Mouse (Mus musculus): ENCODE measurements at regions not wholly inside any gene's neighbourhood (a gene's known extent, or its start where the extent isn't known, plus 50 kb on each side); places are given as distances from the start of the nearest gene placed in this dataset.

DNA sequence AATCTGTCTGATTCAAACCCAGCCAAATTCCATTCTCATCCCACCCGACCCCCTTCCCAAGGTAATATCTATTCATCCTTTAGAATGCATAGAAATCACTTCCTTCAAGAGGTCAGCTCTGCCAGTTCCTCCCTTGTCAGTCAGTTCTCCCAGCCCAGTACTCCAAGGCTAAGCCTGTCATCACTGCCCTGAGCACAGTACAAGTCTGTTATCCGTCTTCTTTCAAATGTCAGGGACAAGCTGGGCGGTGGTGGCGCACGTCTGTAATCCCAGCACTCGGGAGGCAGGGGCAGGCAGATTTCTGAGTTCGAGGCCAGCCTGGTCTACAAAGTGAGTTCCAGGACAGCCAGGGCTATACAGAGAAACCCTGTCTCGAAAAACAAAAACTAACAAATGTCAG is 75.9 kb upstream of the Tbx3 start:
- Histone ChIP-seq H3ac (ENCODE audit: control insufficient read depth, insufficient read length) (no peak overlapping the region), H3K4me2 (ENCODE audit: low read depth) (no peak overlapping the region), H3K36me3 (ENCODE audit: control insufficient read depth, insufficient read depth) (no peaks in the 10 kb centered on the region), H3K79me2 (ENCODE audit: control insufficient read depth, insufficient read depth) (no peaks in the 10 kb centered on the region), H3K4me3 (no peak overlapping the region), H3K27me3 (ENCODE audit: control insufficient read depth, insufficient read depth, insufficient read length) (no peaks in the 10 kb centered on the region)
- TF ChIP-seq REST (IDR thresholded peaks at IDR 0.05; ENCODE audit: insufficient read depth, insufficient read length): no peak
- TF ChIP-seq SRF (IDR thresholded peaks at IDR 0.05; ENCODE audit: control insufficient read depth, insufficient read length, low read depth): no peak
- TF ChIP-seq TCF3 (IDR thresholded peaks at IDR 0.05; ENCODE audit: insufficient read length, low read depth): no peak
- TF ChIP-seq MAX (IDR thresholded peaks at IDR 0.05; ENCODE audit: low read depth): no peak
- no peak for TF ChIP-seq MYOD1 (IDR thresholded peaks at IDR 0.05; ENCODE audit: control insufficient read depth in 1 of 3, insufficient read length in 2 of 3, low read depth in 2 of 3)
- TF ChIP-seq POLR2AphosphoS2 (IDR thresholded peaks at IDR 0.05; ENCODE audit: insufficient read length, low read depth): no peak
- TF ChIP-seq E2F4 (IDR thresholded peaks at IDR 0.05; ENCODE audit: insufficient read depth): no peak
- no peak for TF ChIP-seq CEBPB (IDR thresholded peaks at IDR 0.05; ENCODE audit: insufficient read depth, poor library complexity, severe bottlenecking)
- TF ChIP-seq USF1 (IDR thresholded peaks at IDR 0.05; ENCODE audit: low read depth): no peak
- no peak for TF ChIP-seq POLR2A (IDR thresholded peaks at IDR 0.05; ENCODE audit: insufficient read length, low read depth)

DNA sequence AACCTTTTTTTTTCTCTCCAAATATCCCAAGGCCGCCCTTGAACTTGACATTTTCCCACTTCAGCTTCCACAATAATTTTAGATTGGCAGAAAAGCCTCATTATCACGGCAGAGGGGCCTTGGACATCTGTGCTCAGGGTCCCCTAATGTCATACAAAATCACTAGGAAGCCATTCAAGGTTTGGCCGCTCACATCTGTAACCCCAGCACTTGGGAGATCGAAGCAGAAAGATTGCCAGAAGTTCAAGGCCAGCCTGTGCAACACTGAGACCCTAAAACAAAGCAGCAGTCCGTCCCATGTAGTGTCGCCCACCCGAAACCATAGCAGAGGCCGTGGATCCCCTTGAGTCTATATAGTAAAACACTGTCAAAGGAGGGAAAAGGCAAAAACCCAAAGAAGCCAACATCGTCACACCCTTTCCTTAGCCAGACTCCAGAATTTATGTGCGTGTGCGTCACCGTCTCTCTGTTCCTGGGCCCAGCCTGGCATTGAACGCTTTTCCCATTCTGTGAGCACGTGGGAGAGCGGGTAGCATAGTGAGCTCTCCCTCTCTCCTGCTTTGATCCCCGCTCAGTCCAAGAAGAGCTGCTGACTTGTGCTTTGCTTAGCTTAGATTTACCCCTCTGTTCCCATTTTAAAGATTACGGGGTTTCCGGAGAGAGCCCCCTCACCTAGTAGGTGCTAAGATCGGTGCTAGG is 74.0 kb upstream of the Tbx3 start:
- Histone ChIP-seq H3K27me3 (ENCODE audit: control insufficient read depth, insufficient read depth, insufficient read length) (no peaks in the 10 kb centered on the region), H3K4me2 (ENCODE audit: low read depth) (no peak overlapping the region), H3ac (ENCODE audit: control insufficient read depth, insufficient read length) (no peak overlapping the region), H3K36me3 (ENCODE audit: control insufficient read depth, insufficient read depth) (no peaks in the 10 kb centered on the region), H3K4me3 (no peak overlapping the region), H3K79me2 (ENCODE audit: control insufficient read depth, insufficient read depth) (no peaks in the 10 kb centered on the region)
- TF ChIP-seq E2F4 (IDR thresholded peaks at IDR 0.05; ENCODE audit: insufficient read depth) (no peak), CEBPB (IDR thresholded peaks at IDR 0.05; ENCODE audit: insufficient read depth, poor library complexity, severe bottlenecking) (no peak), MAX (IDR thresholded peaks at IDR 0.05; ENCODE audit: low read depth) (no peak), MYOD1 (IDR thresholded peaks at IDR 0.05; ENCODE audit: control insufficient read depth in 1 of 3, insufficient read length in 2 of 3, low read depth in 2 of 3) (no peak), POLR2A (IDR thresholded peaks at IDR 0.05; ENCODE audit: insufficient read length, low read depth) (no peak)

DNA sequence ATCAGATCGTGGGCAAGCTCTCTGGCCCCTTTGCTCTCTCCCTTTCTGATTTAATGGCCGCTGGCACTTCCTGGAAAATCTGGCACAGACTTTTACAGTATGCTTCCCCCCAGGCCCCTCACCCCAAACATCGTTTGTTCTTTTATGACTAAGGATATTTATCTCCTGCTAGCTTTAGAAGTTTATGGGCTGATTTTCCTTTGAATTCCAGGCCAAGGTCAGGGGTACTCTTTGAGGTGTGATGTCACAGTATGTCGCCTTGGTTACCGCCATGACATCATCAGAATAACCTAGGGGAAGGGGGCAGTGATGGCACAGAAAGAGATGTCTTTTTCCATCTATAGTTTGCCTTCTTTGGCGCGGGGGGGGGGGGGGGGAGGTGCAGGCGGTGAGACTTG is 73.5 kb upstream of the Tbx3 start:
- Histone ChIP-seq H3K4me3 (no peak overlapping the region), H3K27me3 (ENCODE audit: control insufficient read depth, insufficient read depth, insufficient read length) (no peaks in the 10 kb centered on the region)

DNA sequence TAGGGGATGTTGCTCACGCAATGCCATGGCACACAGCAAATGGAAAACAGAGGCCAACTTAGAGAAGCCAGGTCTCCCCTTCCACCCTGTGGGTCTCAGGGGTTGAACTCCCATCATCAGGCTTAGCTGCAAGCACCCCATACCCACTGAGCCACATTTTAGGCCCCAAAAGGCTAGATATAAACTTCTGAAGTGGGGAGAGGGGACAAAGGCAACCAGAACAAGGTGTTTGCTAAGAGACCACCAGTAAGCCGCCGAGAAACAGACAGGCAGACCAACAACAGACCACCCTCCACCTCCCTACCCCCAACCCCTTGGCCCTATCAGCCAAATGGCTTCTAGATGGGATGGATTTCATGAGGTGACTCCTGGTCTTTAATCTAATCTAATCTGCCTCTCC is 72.9 kb upstream of the Tbx3 start:
- no peaks in the 10 kb centered on the region for H3K36me3 ChIP-seq (ENCODE audit: control insufficient read depth, insufficient read depth)
- no peak overlapping the region for H3ac ChIP-seq (ENCODE audit: control insufficient read depth, insufficient read length)
- H3K79me2 ChIP-seq (ENCODE audit: control insufficient read depth, insufficient read depth): no peaks in the 10 kb centered on the region
- no peaks in the 10 kb centered on the region for H3K27me3 ChIP-seq (ENCODE audit: control insufficient read depth, insufficient read depth, insufficient read length)
- no peak for TF ChIP-seq POLR2AphosphoS2 (IDR thresholded peaks at IDR 0.05; ENCODE audit: insufficient read length, low read depth)
- no peak for TF ChIP-seq REST (IDR thresholded peaks at IDR 0.05; ENCODE audit: insufficient read depth, insufficient read length)
- TF ChIP-seq POLR2A (IDR thresholded peaks at IDR 0.05; ENCODE audit: insufficient read length, low read depth): no peak
- TF ChIP-seq SRF (IDR thresholded peaks at IDR 0.05; ENCODE audit: control insufficient read depth, insufficient read length, low read depth): no peak
- no peak for TF ChIP-seq MAX (IDR thresholded peaks at IDR 0.05; ENCODE audit: low read depth)
- no peak for TF ChIP-seq TCF12 (IDR thresholded peaks at IDR 0.05; ENCODE audit: insufficient read depth, poor library complexity, severe bottlenecking)
- no peak for TF ChIP-seq CEBPB (IDR thresholded peaks at IDR 0.05; ENCODE audit: insufficient read depth, poor library complexity, severe bottlenecking)
- TF ChIP-seq USF1 (IDR thresholded peaks at IDR 0.05; ENCODE audit: low read depth): no peak
- TF ChIP-seq MYOG (IDR thresholded peaks at IDR 0.05; ENCODE audit: control insufficient read depth in 1 of 3, insufficient read depth in 1 of 3, insufficient read length in 2 of 3, low read depth in 2 of 3): no peak
- no peak for TF ChIP-seq E2F4 (IDR thresholded peaks at IDR 0.05; ENCODE audit: insufficient read depth)
- H3K4me3 ChIP-seq: no peak overlapping the region
- H3K4me2 ChIP-seq (ENCODE audit: low read depth): no peak overlapping the region

More for the DNA sequence above, 73.5 kb upstream of the Tbx3 start:
- no peaks in the 10 kb centered on the region for H3K36me3 ChIP-seq (ENCODE audit: control insufficient read depth, insufficient read depth)
- H3K79me2 ChIP-seq (ENCODE audit: control insufficient read depth, insufficient read depth): no peaks in the 10 kb centered on the region
- no peak for TF ChIP-seq POLR2A (IDR thresholded peaks at IDR 0.05; ENCODE audit: insufficient read length, low read depth)
- no peak for TF ChIP-seq MAX (IDR thresholded peaks at IDR 0.05; ENCODE audit: low read depth)
- TF ChIP-seq MYOG (IDR thresholded peaks at IDR 0.05; ENCODE audit: control insufficient read depth in 1 of 3, insufficient read depth in 1 of 3, insufficient read length in 2 of 3, low read depth in 2 of 3): no peak
- TF ChIP-seq SRF (IDR thresholded peaks at IDR 0.05; ENCODE audit: control insufficient read depth, insufficient read length, low read depth): no peak
- no peak for TF ChIP-seq POLR2AphosphoS2 (IDR thresholded peaks at IDR 0.05; ENCODE audit: insufficient read length, low read depth)
- TF ChIP-seq E2F4 (IDR thresholded peaks at IDR 0.05; ENCODE audit: insufficient read depth): no peak
- TF ChIP-seq TCF12 (IDR thresholded peaks at IDR 0.05; ENCODE audit: insufficient read depth, poor library complexity, severe bottlenecking): no peak
- TF ChIP-seq USF1 (IDR thresholded peaks at IDR 0.05; ENCODE audit: low read depth): no peak
- no peak overlapping the region for H3ac ChIP-seq (ENCODE audit: control insufficient read depth, insufficient read length)
- no peak overlapping the region for H3K4me2 ChIP-seq (ENCODE audit: low read depth)

DNA sequence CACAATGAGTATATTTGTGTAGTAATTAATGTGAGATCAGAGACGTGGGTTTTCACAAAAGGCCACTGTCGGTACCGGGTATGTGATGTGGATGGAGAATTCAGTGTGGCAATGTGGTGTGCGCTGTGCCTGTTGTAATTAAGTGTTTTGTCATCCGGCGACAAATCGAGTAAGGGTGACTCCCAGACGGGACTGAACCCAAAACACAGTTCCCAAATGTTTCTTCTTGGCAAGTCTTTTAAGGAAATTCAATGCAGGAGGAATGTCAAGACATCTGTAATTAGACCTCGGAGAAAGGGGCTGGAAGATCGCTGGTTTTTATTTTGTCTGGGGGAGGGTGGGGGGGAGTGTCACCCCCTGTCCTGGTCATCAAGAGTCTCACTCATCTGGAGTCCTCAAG is 72.3 kb upstream of the Tbx3 start:
- H3ac ChIP-seq (ENCODE audit: control insufficient read depth, insufficient read length): no peak overlapping the region
- H3K4me3 ChIP-seq: no peak overlapping the region
- no peaks in the 10 kb centered on the region for H3K27me3 ChIP-seq (ENCODE audit: control insufficient read depth, insufficient read depth, insufficient read length)
- TF ChIP-seq REST (IDR thresholded peaks at IDR 0.05; ENCODE audit: insufficient read depth, insufficient read length): no peak
- no peak for TF ChIP-seq USF1 (IDR thresholded peaks at IDR 0.05; ENCODE audit: low read depth)
- TF ChIP-seq POLR2AphosphoS2 (IDR thresholded peaks at IDR 0.05; ENCODE audit: insufficient read length, low read depth): no peak
- no peak for TF ChIP-seq TCF12 (IDR thresholded peaks at IDR 0.05; ENCODE audit: insufficient read depth, poor library complexity, severe bottlenecking)
- TF ChIP-seq SRF (IDR thresholded peaks at IDR 0.05; ENCODE audit: control insufficient read depth, insufficient read length, low read depth): no peak
- TF ChIP-seq MAX (IDR thresholded peaks at IDR 0.05; ENCODE audit: low read depth): no peak
- no peak for TF ChIP-seq POLR2A (IDR thresholded peaks at IDR 0.05; ENCODE audit: insufficient read length, low read depth)
- no peak for TF ChIP-seq E2F4 (IDR thresholded peaks at IDR 0.05; ENCODE audit: insufficient read depth)
- TF ChIP-seq TCF3 (IDR thresholded peaks at IDR 0.05; ENCODE audit: insufficient read length, low read depth): no peak
- no peak for TF ChIP-seq CEBPB (IDR thresholded peaks at IDR 0.05; ENCODE audit: insufficient read depth, poor library complexity, severe bottlenecking)
- no peak for TF ChIP-seq MYOG (IDR thresholded peaks at IDR 0.05; ENCODE audit: control insufficient read depth in 1 of 3, insufficient read depth in 1 of 3, insufficient read length in 2 of 3, low read depth in 2 of 3)
- TF ChIP-seq MYOD1 (IDR thresholded peaks at IDR 0.05; ENCODE audit: control insufficient read depth in 1 of 3, insufficient read length in 2 of 3, low read depth in 2 of 3): no peak
- no peak overlapping the region for H3K4me2 ChIP-seq (ENCODE audit: low read depth)
- no peaks in the 10 kb centered on the region for H3K79me2 ChIP-seq (ENCODE audit: control insufficient read depth, insufficient read depth)
- H3K36me3 ChIP-seq (ENCODE audit: control insufficient read depth, insufficient read depth): no peaks in the 10 kb centered on the region
